Mouse (Mus musculus) lung, adult 2 months (tissue): ENCODE results near the gene Olfr576.

Source experiments
- CTCF ChIP-seq: fragments of 200-500 bp; IDR thresholded peaks from 2 replicates; pipeline ENCODE4 v1.5.1; 2011; ENCODE audit warnings: mild to moderate bottlenecking, low read length, control low read depth; ENCODE audit not compliant: insufficient read depth
- POLR2A ChIP-seq: fragments of 200-500 bp; IDR thresholded peaks from 2 replicates; pipeline ENCODE4 v1.6.1; 2011; ENCODE audit warnings: low read depth, mild to moderate bottlenecking, control low read depth, low read length, borderline replicate concordance; ENCODE audit errors: extremely low read depth

GRCm38 (mm10) chr7:102917032-102917875, 45.2 kb upstream of the Olfr576 start, which contains the start of gene Olfr571:
- TF ChIP-seq CTCF (no peak), POLR2A (no peak)
